Mouse (Mus musculus): ENCODE data around the gene Fam192a.

The Fam192a gene

GRCm38 (mm10) chr8:94532525-94532872 lies 69.3 kb downstream of the Fam192a start:
- no peak for DNase-seq (ENCODE audit: low read depth, low spot score)

GRCm38 (mm10) chr8:94532000-94532399 lies 69.8 kb downstream of the Fam192a start:
- DNase-seq (ENCODE audit: low read depth, low spot score) = no peak

- no peak for DNase-seq (ENCODE audit: low read depth, low spot score)
These were observed 71.2 kb downstream of the Fam192a start for GRCm38 (mm10) chr8:94530643-94531042.

- no peak for DNase-seq (ENCODE audit: low read depth, low spot score)
These were observed 71.9 kb downstream of the Fam192a start for GRCm38 (mm10) chr8:94529875-94530274.

GRCm38 (mm10) chr8:94528245-94528644 lies 73.6 kb downstream of the Fam192a start:
- peak; percentile 25 for DNase-seq (ENCODE audit: low read depth, low spot score)

- no peak for DNase-seq (ENCODE audit: low read depth, low spot score)
These were observed 74.6 kb downstream of the Fam192a start for GRCm38 (mm10) chr8:94527178-94527577.

- no peak for DNase-seq (ENCODE audit: low read depth, low spot score)
These were observed 77.2 kb downstream of the Fam192a start for GRCm38 (mm10) chr8:94524554-94524953.

All from forelimb bud, embryonic 11.5 days (tissue).